Mouse (Mus musculus): ENCODE measurements around the gene Strn.

GRCm38 (mm10) chr17:78679503-78679902 is 57.5 kb downstream of the Strn start:
- TF ChIP-seq CTCF (IDR thresholded peaks at IDR 0.05; ENCODE audit: control insufficient read depth, insufficient read depth, low read length) = no peak
- no peak for TF ChIP-seq POLR2A (IDR thresholded peaks at IDR 0.05; ENCODE audit: borderline replicate concordance, control insufficient read depth, low read depth, low read length)
